Mouse (Mus musculus) C2C12 (cell line): Measurements from ENCODE around the gene Tctn1.

Source experiments
- CTCF ChIP-seq: IDR thresholded peaks from one replicate; pipeline ENCODE4 v1.5.1; 2011; ENCODE audit not compliant: control insufficient read depth, insufficient read depth, insufficient read length
- FOSL1 ChIP-seq: IDR thresholded peaks from one replicate; pipeline ENCODE4 v1.8.0; 2011; ENCODE audit warnings: mild to moderate bottlenecking, low read length; ENCODE audit not compliant: poor library complexity, insufficient read depth, severe bottlenecking

DNA sequence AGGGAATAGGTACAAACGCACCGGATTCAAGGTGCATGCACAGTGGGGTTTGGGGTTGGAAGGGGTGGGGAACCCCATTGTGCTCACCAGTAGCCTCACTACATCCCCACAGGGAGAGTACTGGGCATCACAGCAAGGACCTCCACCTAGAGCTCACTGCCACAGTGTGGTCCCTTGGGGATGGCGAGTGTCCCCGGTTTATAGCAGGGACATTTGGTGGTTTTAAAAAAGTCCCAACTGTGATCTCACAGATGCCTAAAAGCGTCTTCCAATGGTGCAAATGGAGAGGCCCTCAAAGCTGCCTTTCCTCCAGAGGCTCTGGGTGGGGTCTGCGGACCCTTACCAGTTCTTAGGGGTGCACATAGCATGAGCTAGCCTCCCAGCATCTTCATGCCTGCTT, 50.4 kb downstream of the Tctn1 start:
- no peak for TF ChIP-seq CTCF
- TF ChIP-seq FOSL1, result no peak
